Mouse (Mus musculus) embryonic facial prominence, embryonic 14.5 days (tissue): ENCODE measurements around the gene Mul1. TPM values are rescaled to one million over a fixed set of nuclear protein-coding genes. Genes with fewer than 3 reads are reported as not detected.

Experiments
- ATAC-seq: fragments of 200-750 bp; cut with Nextera tagmentation; 2 replicates; pipeline ENCODE4 v1.8.0; 2017; ENCODE audit warnings: low read depth, moderate number of reproducible peaks, moderate TSS enrichment
- DNase-seq: peaks from one replicate; pipeline ENCODE4 v3.0.0-alpha.2; 2015; ENCODE audit warnings: low spot score
- H3K27ac ChIP-seq: fragments of 300-500 bp; sonication (generic); replicated peaks from 2 replicates; pipeline ENCODE4 v1.5.1; 2014; ENCODE audit warnings: low read depth, mild to moderate bottlenecking, low read length, moderate library complexity
- H3K27me3 ChIP-seq: fragments of 300-500 bp; sonication (generic); replicated peaks from 2 replicates; pipeline ENCODE4 v1.6.1; 2014; ENCODE audit warnings: low read length; ENCODE audit not compliant: control insufficient read depth, insufficient read depth
- H3K36me3 ChIP-seq: fragments of 300-500 bp; sonication (generic); 2 replicates; pipeline ENCODE4 v1.6.1; 2014; ENCODE audit warnings: low read length, mixed read lengths; ENCODE audit not compliant: control insufficient read depth, insufficient read depth
- H3K4me1 ChIP-seq: fragments of 300-500 bp; sonication (generic); 2 replicates; pipeline ENCODE4 v1.6.1; 2014; ENCODE audit warnings: antibody characterized with exemption, low read length; ENCODE audit not compliant: control insufficient read depth, insufficient read depth
- H3K4me2 ChIP-seq: fragments of 300-500 bp; sonication (generic); 2 replicates; pipeline ENCODE4 v1.6.1; 2014; ENCODE audit warnings: low read depth, mild to moderate bottlenecking, low read length, moderate library complexity, mixed read lengths
- H3K4me3 ChIP-seq: fragments of 300-500 bp; sonication (generic); 2 replicates; pipeline ENCODE4 v1.5.1; 2014; ENCODE audit warnings: low read depth, mild to moderate bottlenecking, low read length
- H3K9ac ChIP-seq: fragments of 300-500 bp; sonication (generic); 2 replicates; pipeline ENCODE4 v1.6.1; 2014; ENCODE audit warnings: low read depth, mild to moderate bottlenecking, low read length, moderate library complexity, mixed read lengths
- H3K9me3 ChIP-seq: fragments of 300-500 bp; sonication (generic); 2 replicates; pipeline ENCODE4 v1.6.1; 2016; ENCODE audit warnings: low read length; ENCODE audit not compliant: control insufficient read depth
- WGBS: fragments of 180-500 bp; shearing (Covaris S2); extraction: QIAGEN DNeasy Blood & Tissue Kit; methylation state at CpG from one replicate; pipeline ENCODE4 v1.1.7; 2014; 5-methylcytosine and 5-hydroxymethylcytosine counted together
- polyA plus RNA-seq: library from polyadenylated mRNA; unstranded; fragments of >200 nt; fragmentation: Nextera tagmentation; extraction: Ambion mirVana; gene quantifications from 2 replicates; pipeline ENCODE4 v1.2.1, GENCODE M21; 2014

Mul1 gene
- polyA plus RNA-seq, 1 experiment from 2014 or later: 19.5 TPM

DNA sequence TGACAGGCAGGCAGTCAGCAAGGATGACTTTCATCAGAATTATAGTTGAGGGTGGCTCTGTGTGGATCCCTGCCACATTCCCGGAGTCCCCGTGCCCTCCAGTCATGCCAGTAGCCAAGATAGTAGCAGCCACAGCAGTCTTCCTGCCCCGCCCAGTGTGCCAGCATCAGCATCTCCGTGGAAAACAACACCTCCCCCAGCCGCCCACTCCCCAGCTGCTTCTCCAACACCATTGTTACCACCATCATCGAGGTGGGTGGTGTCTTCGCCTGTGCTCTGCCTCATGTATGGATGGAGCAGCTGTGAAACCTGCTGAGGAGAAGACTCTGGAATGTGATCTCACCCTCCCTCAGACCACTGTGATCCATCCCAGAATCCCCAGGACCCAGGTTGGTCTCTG, 45.1 kb downstream of the Mul1 start:
- no peak for ATAC-seq
- H3K36me3 ChIP-seq: no peaks in the 10 kb centered on the region
- DNase-seq: no peak
- H3K27ac ChIP-seq: no peak overlapping the region
- H3K4me1 ChIP-seq: no peaks in the 10 kb centered on the region
- no peak overlapping the region for H3K4me2 ChIP-seq
- H3K4me3 ChIP-seq: no peak overlapping the region
- 80% methylated on average over 6 of the region's 7 CpGs for WGBS
- no peaks in the 10 kb centered on the region for H3K9me3 ChIP-seq
- no peak overlapping the region for H3K9ac ChIP-seq
- H3K27me3 ChIP-seq: peaks cover 8% of the 10 kb centered on the region

GRCm38 (mm10) chr4:138480962-138481361, 46.5 kb downstream of the Mul1 start:
- Histone ChIP-seq H3K4me2 (no peak overlapping the region), H3K36me3 (no peaks in the 10 kb centered on the region), H3K4me1 (no peaks in the 10 kb centered on the region), H3K9me3 (no peaks in the 10 kb centered on the region), H3K4me3 (no peak overlapping the region), H3K9ac (no peak overlapping the region), H3K27ac (no peak overlapping the region), H3K27me3 (peaks cover 8% of the 10 kb centered on the region)
- WGBS: 30% methylated on average over 9 of the region's 9 CpGs
- ATAC-seq (no peak), DNase-seq (no peak)

- H3K36me3 ChIP-seq: no peaks in the 10 kb centered on the region
- no peak overlapping the region for H3K27ac ChIP-seq
- H3K9me3 ChIP-seq: no peaks in the 10 kb centered on the region
- WGBS: 69% methylated on average over 8 of the region's 8 CpGs
- ATAC-seq: no peak
- no peak overlapping the region for H3K4me2 ChIP-seq
- no peak for DNase-seq
- H3K4me3 ChIP-seq: no peak overlapping the region
- no peak overlapping the region for H3K9ac ChIP-seq
- no peaks in the 10 kb centered on the region for H3K4me1 ChIP-seq
- no peaks in the 10 kb centered on the region for H3K27me3 ChIP-seq
Measured at GRCm38 (mm10) chr4:138482721-138483120, 48.2 kb downstream of the Mul1 start.

DNA sequence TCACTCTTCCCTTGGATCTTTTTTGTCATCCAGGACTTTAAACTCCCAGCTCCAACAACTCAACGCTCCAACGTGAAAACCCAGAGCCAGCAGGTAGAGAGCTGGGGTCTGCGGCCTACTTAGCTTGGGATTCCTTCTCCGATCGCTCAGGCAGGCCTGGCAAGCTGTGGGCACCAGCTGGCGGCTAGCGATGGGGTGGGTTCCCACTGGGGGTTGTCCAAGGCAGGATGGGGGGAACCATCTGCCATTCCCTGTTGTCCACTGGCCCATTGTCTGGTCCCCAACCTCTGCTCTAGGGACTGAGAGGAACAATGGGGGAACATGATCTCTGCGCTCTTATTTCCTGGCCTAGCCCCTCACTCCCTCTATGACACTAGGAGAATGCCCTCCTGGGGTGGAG, 53.8 kb downstream of the Mul1 start:
- 53% methylated on average over 7 of the region's 8 CpGs for WGBS
- H3K9me3 ChIP-seq: no peaks in the 10 kb centered on the region
- no peak for DNase-seq

GRCm38 (mm10) chr4:138491088-138491487, 56.6 kb downstream of the Mul1 start:
- Histone ChIP-seq H3K4me2 (no peak overlapping the region), H3K9ac (no peak overlapping the region), H3K9me3 (no peaks in the 10 kb centered on the region), H3K4me3 (no peak overlapping the region), H3K4me1 (peaks cover 23% of the 10 kb centered on the region), H3K36me3 (no peaks in the 10 kb centered on the region), H3K27me3 (no peaks in the 10 kb centered on the region), H3K27ac (no peak overlapping the region)
- no peak for DNase-seq
- 73% methylated on average over 4 of the region's 4 CpGs for WGBS
- ATAC-seq: no peak

More for the DNA sequence above, 53.8 kb downstream of the Mul1 start:
- H3K9ac ChIP-seq: no peak overlapping the region
- no peak overlapping the region for H3K4me2 ChIP-seq
- H3K36me3 ChIP-seq: no peaks in the 10 kb centered on the region
- ATAC-seq: no peak
- 0 out of 2 replicates have a peak, but pooled peaks cover under 1% of the 10 kb centered on the region for H3K4me1 ChIP-seq
- no peak overlapping the region for H3K4me3 ChIP-seq
- H3K27me3 ChIP-seq: no peaks in the 10 kb centered on the region
- no peak overlapping the region for H3K27ac ChIP-seq

Other genes with a start within 250 kb of the Mul1 start
- gene Hp1bp3, start 218.4 kb upstream of the Mul1 start, polyA plus RNA-seq: 145 and 178 TPM in 2 replicates
- 0.35 and 0.85 TPM in 2 replicates for gene Sh2d5, start 184.3 kb upstream of the Mul1 start, polyA plus RNA-seq
- 0.71 and 1.6 TPM in 2 replicates for gene Kif17, start 184.2 kb upstream of the Mul1 start, polyA plus RNA-seq
- gene Ddost, start 129.9 kb upstream of the Mul1 start, polyA plus RNA-seq: 332 and 343 TPM in 2 replicates
- gene Pink1, start 108.4 kb upstream of the Mul1 start, polyA plus RNA-seq: 30.5 and 32.6 TPM in 2 replicates
- 6.3 and 10.1 TPM in 2 replicates for gene Cda, start 66.7 kb upstream of the Mul1 start, polyA plus RNA-seq
- 0.24 and 0.29 TPM in 2 replicates for gene Fam43b, start 38.1 kb upstream of the Mul1 start, polyA plus RNA-seq
- gene Camk2n1, start 19.6 kb downstream of the Mul1 start, polyA plus RNA-seq: 2.4 and 2.5 TPM in 2 replicates
- 0.08 and 0.30 TPM in 2 replicates for gene Vwa5b1, start 201.2 kb downstream of the Mul1 start, polyA plus RNA-seq